Mouse (Mus musculus) myocyte (in vitro differentiated cells): Measurements from ENCODE around the gene Grm1. TPM values are rescaled to one million over a fixed set of nuclear protein-coding genes. Genes with fewer than 3 reads are reported as not detected.

Experiments
- H3K27me3 ChIP-seq: one replicate; pipeline ENCODE4 v1.6.1; 2011; ENCODE audit not compliant: control insufficient read depth, insufficient read depth, insufficient read length
- H3K36me3 ChIP-seq: one replicate; pipeline ENCODE4 v1.6.1; 2011; ENCODE audit not compliant: control insufficient read depth, insufficient read depth
- H3K4me2 ChIP-seq: one replicate; pipeline ENCODE4 v1.6.1; 2011; ENCODE audit warnings: low read depth, control low read depth
- H3K4me3 ChIP-seq: one replicate; pipeline ENCODE4 v1.5.1; 2011; ENCODE audit warnings: mild to moderate bottlenecking, control low read depth, moderate library complexity
- H3K79me2 ChIP-seq: one replicate; pipeline ENCODE4 v1.6.1; 2011; ENCODE audit not compliant: control insufficient read depth, insufficient read depth
- H3ac ChIP-seq: one replicate; pipeline ENCODE4 v1.6.1; 2011; ENCODE audit not compliant: control insufficient read depth, insufficient read length
- CEBPB ChIP-seq: IDR thresholded peaks from 2 replicates; pipeline ENCODE4 v1.6.1; 2011; ENCODE audit warnings: mild to moderate bottlenecking, moderate library complexity; ENCODE audit not compliant: poor library complexity, insufficient read depth, severe bottlenecking
- E2F4 ChIP-seq: IDR thresholded peaks from one replicate; pipeline ENCODE4 v1.6.1; 2011; ENCODE audit warnings: mild to moderate bottlenecking, control low read depth, moderate library complexity; ENCODE audit not compliant: insufficient read depth
- MAX ChIP-seq: IDR thresholded peaks from one replicate; pipeline ENCODE4 v1.6.1; 2011; ENCODE audit warnings: low read depth, mild to moderate bottlenecking, control low read depth
- MYOD1 ChIP-seq, 3 experiments: IDR thresholded peaks; one replicate each; pipeline ENCODE4 v1.6.1; 2011; ENCODE audit warnings: control low read depth in 2 of 3, low read depth in 2 of 3, mild to moderate bottlenecking in 2 of 3, moderate library complexity in 1 of 3; ENCODE audit not compliant: insufficient read length in 2 of 3, control insufficient read depth in 1 of 3
- MYOG ChIP-seq, 3 experiments: IDR thresholded peaks; one replicate each; pipeline ENCODE4 v1.6.1; 2011; ENCODE audit warnings: control low read depth in 2 of 3, low read depth in 2 of 3, mild to moderate bottlenecking in 2 of 3; ENCODE audit not compliant: insufficient read length in 2 of 3, control insufficient read depth in 1 of 3, insufficient read depth in 1 of 3
- POLR2A ChIP-seq: IDR thresholded peaks from one replicate; pipeline ENCODE4 v1.6.1; 2011; ENCODE audit warnings: low read depth, mild to moderate bottlenecking, control low read depth, moderate library complexity; ENCODE audit not compliant: insufficient read length
- POLR2AphosphoS2 ChIP-seq: IDR thresholded peaks from one replicate; pipeline ENCODE4 v1.6.1; 2011; ENCODE audit warnings: low read depth, control low read depth; ENCODE audit not compliant: insufficient read length
- REST ChIP-seq: IDR thresholded peaks from one replicate; pipeline ENCODE4 v1.6.1; 2011; ENCODE audit warnings: mild to moderate bottlenecking, control low read depth, moderate library complexity; ENCODE audit not compliant: insufficient read depth, insufficient read length
- SRF ChIP-seq: IDR thresholded peaks from one replicate; pipeline ENCODE4 v1.6.1; 2011; ENCODE audit warnings: low read depth; ENCODE audit not compliant: control insufficient read depth, insufficient read length
- TCF12 ChIP-seq: IDR thresholded peaks from one replicate; pipeline ENCODE4 v1.6.1; 2011; ENCODE audit warnings: mild to moderate bottlenecking, control low read depth; ENCODE audit not compliant: poor library complexity, insufficient read depth, severe bottlenecking
- TCF3 ChIP-seq: IDR thresholded peaks from one replicate; pipeline ENCODE4 v1.6.1; 2011; ENCODE audit warnings: low read depth, control low read depth; ENCODE audit not compliant: insufficient read length
- USF1 ChIP-seq: IDR thresholded peaks from one replicate; pipeline ENCODE4 v1.6.1; 2011; ENCODE audit warnings: low read depth, mild to moderate bottlenecking, control low read depth, moderate library complexity
- polyA plus RNA-seq: library from polyadenylated mRNA; unstranded; fragments of >200 nt; fragmentation: generic; extraction: Trizol; gene quantifications from one replicate; pipeline ENCODE4 v1.2.1, GENCODE M21; 2012; ENCODE audit warnings: missing spikeins

The Grm1 gene
- polyA plus RNA-seq, 1 experiment: 0.01 TPM

GRCm38 (mm10) chr10:10655991-10656390, 426.2 kb downstream of the Grm1 start:
- H3K4me3 ChIP-seq: no peak overlapping the region
- H3K27me3 ChIP-seq: no peaks in the 10 kb centered on the region
- H3ac ChIP-seq: no peak overlapping the region
- H3K4me2 ChIP-seq: no peak overlapping the region
- H3K36me3 ChIP-seq: no peaks in the 10 kb centered on the region
- TF ChIP-seq SRF (no peak), TCF3 (no peak), USF1 (no peak), MYOD1 (IDR thresholded peaks at IDR 0.05; ENCODE audit: control insufficient read depth in 1 of 3, insufficient read length in 2 of 3, low read depth in 2 of 3) (no peak), CEBPB (no peak), E2F4 (no peak), REST (no peak), MAX (no peak), POLR2A (no peak), TCF12 (no peak), MYOG (IDR thresholded peaks at IDR 0.05; ENCODE audit: control insufficient read depth in 1 of 3, insufficient read depth in 1 of 3, insufficient read length in 2 of 3, low read depth in 2 of 3) (no peak), POLR2AphosphoS2 (no peak)
- H3K79me2 ChIP-seq: no peaks in the 10 kb centered on the region

Other genes with a start within 250 kb of the Grm1 start
- gene Shprh, start 67.1 kb upstream of the Grm1 start, polyA plus RNA-seq: 2.1 TPM
- gene Fbxo30, start 199.0 kb upstream of the Grm1 start, polyA plus RNA-seq: 4.9 TPM